Mouse (Mus musculus) cerebellum, adult 11 months (tissue): ENCODE results near the gene Sgo1.

Source experiments
- DNase-seq: peaks from one replicate; pipeline ENCODE4 v3.0.0; 2022

Sgo1 gene

GRCm38 (mm10) chr17:53643360-53643759 lies 45.8 kb downstream of the Sgo1 start:
- no peak for DNase-seq

GRCm38 (mm10) chr17:53631344-53631743 lies 57.8 kb downstream of the Sgo1 start:
- DNase-seq, result no peak

GRCm38 (mm10) chr17:53628131-53628530 lies 61.0 kb downstream of the Sgo1 start:
- no peak for DNase-seq

DNA sequence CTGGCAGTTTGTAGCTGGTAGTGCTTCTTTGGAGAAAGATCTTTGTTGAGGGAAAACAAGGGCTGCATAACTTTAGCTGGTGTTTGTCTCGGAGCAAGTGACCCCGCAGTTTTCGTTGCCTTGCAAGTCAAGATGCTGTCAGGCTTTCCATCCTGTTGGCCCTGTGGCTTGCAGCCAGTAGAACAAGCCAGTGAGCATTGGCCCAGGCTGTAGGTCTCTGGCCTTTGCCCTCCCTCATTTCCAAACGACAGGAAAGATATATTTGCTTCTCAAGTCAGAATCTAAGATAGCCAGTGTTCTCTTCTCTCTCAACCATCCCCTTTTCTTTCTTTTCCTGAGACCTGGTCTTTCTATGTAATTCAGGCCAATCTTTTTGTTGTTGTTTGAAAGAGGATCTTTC lies 61.6 kb downstream of the Sgo1 start:
- DNase-seq, result no peak

- DNase-seq, result no peak
Observed at GRCm38 (mm10) chr17:53626160-53626559, 63.0 kb downstream of the Sgo1 start.
